Mouse (Mus musculus): ENCODE results near the gene Vps13c. TPM values are rescaled to one million over a fixed set of nuclear protein-coding genes. Genes with fewer than 3 reads are reported as not detected.

Gene Vps13c
- polyA plus RNA-seq, 1 experiment from 2014 or later: 4.0 TPM

DNA sequence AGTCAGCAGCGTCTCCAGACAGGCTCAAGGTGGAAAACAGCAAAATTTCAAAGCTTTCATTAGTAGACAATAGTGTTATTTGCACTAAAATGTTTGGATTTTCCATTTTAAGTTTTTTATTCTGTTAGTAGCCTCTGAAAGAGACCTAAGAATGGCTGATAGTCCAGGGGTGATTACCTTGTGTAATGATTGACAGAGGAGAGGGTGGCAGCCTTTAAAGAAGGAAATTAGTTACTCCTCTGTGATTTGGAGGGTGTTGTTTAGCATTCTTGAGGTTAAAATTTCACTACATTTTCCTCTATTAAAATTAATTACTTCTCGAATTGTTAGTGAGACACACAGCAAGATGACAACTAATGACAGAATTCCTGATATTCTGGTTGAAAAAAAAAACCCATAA is 2.9 kb upstream of the Vps13c start:
- 81% methylated on average over 2 of the region's 2 CpGs for WGBS
- H3K9me3 ChIP-seq: 0 out of 2 replicates have a peak, but pooled peaks cover 2% of the 10 kb centered on the region
- no peak overlapping the region for H3K4me3 ChIP-seq
- no peaks in the 10 kb centered on the region for H3K36me3 ChIP-seq (replicated peaks)
- no peak for DNase-seq (ENCODE audit: low spot score)
- H3K27me3 ChIP-seq (replicated peaks; ENCODE audit: low read depth, poor library complexity, severe bottlenecking): peaks cover 18% of the 10 kb centered on the region
- peaks cover 9% of the 10 kb centered on the region for H3K4me1 ChIP-seq
- no peak overlapping the region for H3K27ac ChIP-seq (replicated peaks)

DNA sequence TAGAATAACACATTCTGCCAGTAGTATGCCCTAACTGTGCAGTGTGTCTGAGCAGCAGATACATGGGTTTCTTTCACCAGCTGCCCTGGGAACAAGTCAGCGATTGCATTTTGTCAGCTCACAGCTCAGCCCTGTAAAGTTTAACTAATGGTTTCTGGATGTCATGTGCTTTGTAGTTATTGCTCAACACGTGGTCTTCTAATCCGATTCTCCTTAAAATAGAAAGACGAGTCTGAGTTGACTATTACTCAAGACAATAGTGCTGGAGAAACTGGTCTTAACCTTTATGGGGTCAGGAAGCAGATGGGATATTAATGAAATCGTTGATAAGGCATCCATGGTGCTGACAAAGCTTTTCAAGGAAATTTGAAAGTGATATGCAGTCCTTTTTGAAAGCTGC is 2.6 kb downstream of the Vps13c start:
- no peak for DNase-seq (ENCODE audit: low spot score)
- H3K4me1 ChIP-seq: peaks cover 7% of the 10 kb centered on the region
- H3K9me3 ChIP-seq: no peaks in the 10 kb centered on the region
- no peak overlapping the region for H3K27ac ChIP-seq (replicated peaks)
- no peaks in the 10 kb centered on the region for H3K36me3 ChIP-seq (replicated peaks)
- H3K4me3 ChIP-seq: no peak overlapping the region
- 86% methylated on average over 5 of the region's 5 CpGs for WGBS
- no peaks in the 10 kb centered on the region for H3K27me3 ChIP-seq (replicated peaks; ENCODE audit: low read depth, poor library complexity, severe bottlenecking)

DNA sequence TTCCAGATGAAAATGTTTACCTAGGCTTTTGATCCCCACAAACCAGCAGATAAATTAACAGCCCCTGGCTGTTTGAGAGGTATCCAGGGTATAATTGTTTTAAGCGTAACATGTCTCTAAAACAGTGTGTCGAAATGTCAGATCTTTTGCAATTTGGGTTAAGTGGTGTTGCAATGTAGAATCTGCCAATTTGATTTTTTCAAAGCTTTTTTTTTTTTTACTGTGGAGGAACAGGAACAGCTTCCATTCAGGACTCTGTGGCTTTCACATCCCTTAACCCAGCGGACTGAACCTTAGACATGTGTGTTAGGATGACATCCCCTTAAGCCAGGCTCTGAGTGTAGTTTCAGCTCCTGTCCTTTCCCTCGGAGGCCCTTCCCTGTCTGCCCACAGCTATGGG is 4.8 kb downstream of the Vps13c start:
- Histone ChIP-seq H3K4me1 (peaks cover 11% of the 10 kb centered on the region), H3K27ac (replicated peaks) (no peak overlapping the region), H3K4me3 (no peak overlapping the region), H3K27me3 (replicated peaks; ENCODE audit: low read depth, poor library complexity, severe bottlenecking) (no peaks in the 10 kb centered on the region), H3K9me3 (no peaks in the 10 kb centered on the region), H3K36me3 (replicated peaks) (no peaks in the 10 kb centered on the region)
- 82% methylated on average over 4 of the region's 4 CpGs for WGBS
- DNase-seq (ENCODE audit: low spot score): no peak

GRCm38 (mm10) chr9:67845648-67846047 is 5.5 kb downstream of the Vps13c start:
- Histone ChIP-seq H3K27ac (replicated peaks) (no peak overlapping the region), H3K36me3 (replicated peaks) (no peaks in the 10 kb centered on the region), H3K4me3 (no peak overlapping the region), H3K4me1 (peaks cover 9% of the 10 kb centered on the region), H3K27me3 (replicated peaks; ENCODE audit: low read depth, poor library complexity, severe bottlenecking) (no peaks in the 10 kb centered on the region), H3K9me3 (no peaks in the 10 kb centered on the region)
- DNase-seq (ENCODE audit: low spot score): no peak
- WGBS: 80% methylated on average over 5 of the region's 5 CpGs

DNA sequence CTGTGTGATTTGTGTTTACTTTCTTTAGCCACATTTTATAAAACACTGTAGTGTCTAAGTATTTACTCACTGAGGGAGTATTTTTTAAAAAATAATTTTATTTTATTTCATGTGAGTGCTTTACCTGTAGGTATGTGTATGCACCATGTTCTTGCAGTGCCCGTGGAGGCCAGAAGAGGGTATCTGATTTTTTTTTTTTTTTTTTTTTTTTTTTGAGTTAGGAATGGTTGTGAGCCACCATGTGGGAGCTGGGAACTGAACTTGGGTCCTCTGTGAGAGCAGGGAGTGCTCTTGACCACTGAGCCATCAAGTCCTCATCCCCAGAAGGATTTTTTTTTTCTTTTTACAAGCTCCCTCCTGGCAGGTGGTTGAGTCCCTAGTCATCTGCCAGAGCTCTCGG is 5.9 kb downstream of the Vps13c start:
- Histone ChIP-seq H3K27me3 (replicated peaks; ENCODE audit: low read depth, poor library complexity, severe bottlenecking) (no peaks in the 10 kb centered on the region), H3K9me3 (no peaks in the 10 kb centered on the region), H3K36me3 (replicated peaks) (no peaks in the 10 kb centered on the region; the same call in 1 of the 2 replicates), H3K4me1 (0 out of 2 replicates have a peak, but pooled peaks cover 5% of the 10 kb centered on the region), H3K4me3 (no peak overlapping the region), H3K27ac (replicated peaks) (no peak overlapping the region)
- no peak for DNase-seq (ENCODE audit: low spot score)
- WGBS: 92% methylated on average over 2 of the region's 2 CpGs

- Histone ChIP-seq H3K36me3 (replicated peaks) (no peaks in the 10 kb centered on the region; the same call in 1 of the 2 replicates), H3K4me1 (0 out of 2 replicates have a peak, but pooled peaks cover 5% of the 10 kb centered on the region), H3K9me3 (no peaks in the 10 kb centered on the region), H3K27ac (replicated peaks) (no peak overlapping the region), H3K27me3 (replicated peaks; ENCODE audit: low read depth, poor library complexity, severe bottlenecking) (no peaks in the 10 kb centered on the region), H3K4me3 (no peak overlapping the region)
- DNase-seq (ENCODE audit: low spot score): no peak
- WGBS: 93% methylated on average over 3 of the region's 3 CpGs
Observed at GRCm38 (mm10) chr9:67847606-67848005, 7.4 kb downstream of the Vps13c start.

DNA sequence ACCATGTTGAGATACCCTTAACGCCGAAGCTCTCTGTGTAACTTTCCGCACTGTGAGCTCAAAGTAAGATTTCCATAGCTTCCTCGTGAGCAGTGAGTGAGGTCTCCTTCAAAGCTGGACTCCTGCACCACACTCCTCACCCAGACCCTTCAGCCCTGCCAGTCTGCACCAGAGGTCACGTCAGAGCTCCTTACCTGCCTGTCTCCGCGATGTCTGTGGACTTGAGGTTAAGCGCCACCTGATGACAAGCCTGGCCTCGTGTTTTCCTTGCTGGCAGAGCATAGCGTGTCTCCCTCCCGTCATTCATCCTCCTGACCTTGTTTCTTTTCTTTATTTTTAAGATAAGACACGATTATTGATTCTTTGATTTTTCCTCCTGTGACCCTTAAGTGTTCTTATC is 9.2 kb downstream of the Vps13c start:
- H3K4me1 ChIP-seq: 0 out of 2 replicates have a peak, but pooled peaks cover 5% of the 10 kb centered on the region
- no peak overlapping the region for H3K4me3 ChIP-seq
- H3K9me3 ChIP-seq: no peaks in the 10 kb centered on the region
- no peaks in the 10 kb centered on the region for H3K27me3 ChIP-seq (replicated peaks; ENCODE audit: low read depth, poor library complexity, severe bottlenecking)
- H3K36me3 ChIP-seq (replicated peaks): no peaks in the 10 kb centered on the region; the same call in 1 of the 2 replicates
- H3K27ac ChIP-seq (replicated peaks): no peak overlapping the region
- no peak for DNase-seq (ENCODE audit: low spot score)
- 85% methylated on average over 12 of the region's 12 CpGs for WGBS

DNA sequence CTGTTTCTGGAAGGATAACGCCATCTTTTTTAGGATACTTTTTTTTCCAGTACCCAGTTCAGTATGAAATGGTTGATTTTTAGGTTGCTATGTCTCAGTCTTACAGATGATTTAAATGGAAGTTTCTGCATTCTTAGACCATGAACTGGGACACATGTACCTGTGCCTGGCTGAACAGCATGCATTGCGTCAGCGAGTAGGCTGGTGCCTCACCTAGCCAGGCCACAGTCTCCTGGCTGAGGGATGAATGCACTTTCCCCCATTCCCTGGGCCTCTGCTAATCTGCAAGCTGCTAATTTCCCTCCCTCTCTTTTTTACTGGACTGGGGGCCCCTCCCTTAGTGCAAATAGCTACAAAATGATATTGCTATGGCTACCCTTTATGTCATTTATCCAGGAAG is 9.7 kb downstream of the Vps13c start:
- Histone ChIP-seq H3K4me3 (no peak overlapping the region), H3K9me3 (no peaks in the 10 kb centered on the region), H3K27me3 (replicated peaks; ENCODE audit: low read depth, poor library complexity, severe bottlenecking) (no peaks in the 10 kb centered on the region), H3K36me3 (replicated peaks) (peaks cover 2% of the 10 kb centered on the region), H3K27ac (replicated peaks) (no peak overlapping the region), H3K4me1 (0 out of 2 replicates have a peak, but pooled peaks cover 5% of the 10 kb centered on the region)
- DNase-seq (ENCODE audit: low spot score): no peak
- WGBS: 93% methylated on average over 3 of the region's 3 CpGs

- Histone ChIP-seq H3K27ac (replicated peaks) (no peak overlapping the region), H3K36me3 (replicated peaks) (peaks cover 8% of the 10 kb centered on the region), H3K27me3 (replicated peaks; ENCODE audit: low read depth, poor library complexity, severe bottlenecking) (no peaks in the 10 kb centered on the region), H3K4me1 (0 out of 2 replicates have a peak, but pooled peaks cover 5% of the 10 kb centered on the region), H3K9me3 (no peaks in the 10 kb centered on the region), H3K4me3 (no peak overlapping the region)
- WGBS: 80% methylated on average over 4 of the region's 4 CpGs
- DNase-seq (ENCODE audit: low spot score): peak; percentile 25
Observed at GRCm38 (mm10) chr9:67851150-67851549, 11.0 kb downstream of the Vps13c start.

GRCm38 (mm10) chr9:67860273-67860672 is 20.1 kb downstream of the Vps13c start:
- 86% methylated on average over 2 of the region's 2 CpGs for WGBS

DNA sequence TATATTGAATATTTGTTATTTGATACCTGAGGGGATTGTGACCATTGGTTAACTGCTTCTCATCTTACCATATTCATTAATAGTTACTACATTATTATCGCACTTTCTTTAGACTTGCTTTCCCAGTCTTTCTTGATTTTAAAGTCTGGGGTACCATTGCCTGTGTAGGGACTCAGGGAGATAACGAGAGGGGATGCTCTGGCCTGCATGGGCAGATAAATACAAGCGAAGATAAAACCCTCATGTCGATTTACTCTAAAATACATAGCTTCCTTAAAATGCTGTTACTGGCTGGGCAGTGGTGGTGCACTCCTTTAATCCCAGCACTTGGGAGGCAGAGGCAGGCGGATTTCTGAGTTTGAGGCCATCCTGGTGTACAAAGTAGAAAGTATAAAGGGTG is 23.1 kb downstream of the Vps13c start:
- H3K4me3 ChIP-seq: no peak overlapping the region
- no peaks in the 10 kb centered on the region for H3K27me3 ChIP-seq (replicated peaks; ENCODE audit: low read depth, poor library complexity, severe bottlenecking)
- peaks cover 8% of the 10 kb centered on the region for H3K36me3 ChIP-seq (replicated peaks)
- no peaks in the 10 kb centered on the region for H3K9me3 ChIP-seq
- WGBS: 90% methylated on average over 5 of the region's 5 CpGs
- no peak overlapping the region for H3K27ac ChIP-seq (replicated peaks)
- no peak for DNase-seq (ENCODE audit: low spot score)
- H3K4me1 ChIP-seq: peaks cover 35% of the 10 kb centered on the region

More at GRCm38 (mm10) chr9:67860273-67860672, 20.1 kb downstream of the Vps13c start:
- Histone ChIP-seq H3K4me1 (peaks cover 16% of the 10 kb centered on the region), H3K4me3 (no peak overlapping the region), H3K27me3 (replicated peaks; ENCODE audit: low read depth, poor library complexity, severe bottlenecking) (no peaks in the 10 kb centered on the region), H3K9me3 (no peaks in the 10 kb centered on the region), H3K36me3 (replicated peaks) (peaks cover 30% of the 10 kb centered on the region), H3K27ac (replicated peaks) (no peak overlapping the region)
- DNase-seq (ENCODE audit: low spot score): no peak

- 51% methylated on average over 4 of the region's 4 CpGs for WGBS
- no peak overlapping the region; the same call in 1 of the 2 replicates for H3K27ac ChIP-seq (replicated peaks)
- H3K36me3 ChIP-seq (replicated peaks): 0 out of 2 replicates have a peak, but pooled peaks cover 2% of the 10 kb centered on the region
- DNase-seq (ENCODE audit: low spot score): no peak
- no peaks in the 10 kb centered on the region for H3K9me3 ChIP-seq
- H3K4me3 ChIP-seq: no peak overlapping the region
- H3K27me3 ChIP-seq (replicated peaks; ENCODE audit: low read depth, poor library complexity, severe bottlenecking): no peaks in the 10 kb centered on the region
- peaks cover 36% of the 10 kb centered on the region for H3K4me1 ChIP-seq
Observed at GRCm38 (mm10) chr9:67864011-67864410, 23.8 kb downstream of the Vps13c start.

GRCm38 (mm10) chr9:67865411-67865810 is 25.2 kb downstream of the Vps13c start:
- Histone ChIP-seq H3K27me3 (replicated peaks; ENCODE audit: low read depth, poor library complexity, severe bottlenecking) (no peaks in the 10 kb centered on the region), H3K4me1 (peaks cover 36% of the 10 kb centered on the region), H3K9me3 (no peaks in the 10 kb centered on the region), H3K4me3 (no peak overlapping the region), H3K36me3 (replicated peaks) (0 out of 2 replicates have a peak, but pooled peaks cover 2% of the 10 kb centered on the region), H3K27ac (replicated peaks) (no peak overlapping the region)
- DNase-seq (ENCODE audit: low spot score): peak; percentile 18
- WGBS: 36% methylated on average over 7 of the region's 7 CpGs
